Mouse (Mus musculus) spleen, embryonic (tissue): Measurements from ENCODE around the gene Pqlc3.

ENCODE experiments used
- CTCF ChIA-PET: fragments of 350-600 bp; sonication (Branson Sonifier 250); formaldehyde crosslinking; loops from one replicate; lab custom pipeline; 2022; lab: Charles Lee

Gene Pqlc3

GRCm38 (mm10) chr12:17009466-17009865 is 9.3 kb upstream of the Pqlc3 start:
- CTCF ChIA-PET, result interaction anchor here (0.9 kb wide), 1 partner anchor 10 kb away, joined by 3 read pairs; no protein-coding TSS in a partner anchor

- CTCF ChIA-PET, result interaction anchor here (0.6 to 0.8 kb wide), 2 partner anchors 87 to 219 kb away, joined by 3 read pairs; no protein-coding TSS in a partner anchor
Observed at GRCm38 (mm10) chr12:17001211-17001610, 1.0 kb upstream of the Pqlc3 start.

GRCm38 (mm10) chr12:17000628-17001027 is 420 bp upstream of the Pqlc3 start:
- CTCF ChIA-PET, result interaction anchor here (0.8 kb wide), 1 partner anchor 87 kb away, joined by 3 read pairs; no protein-coding TSS in a partner anchor

GRCm38 (mm10) chr12:16999146-16999545 is 1.1 kb downstream of the Pqlc3 start:
- CTCF ChIA-PET, result interaction anchor here (0.6 kb wide), 2 partner anchors 27 to 53 kb away, joined by 3 to 5 read pairs; no protein-coding TSS in a partner anchor

GRCm38 (mm10) chr12:16996886-16997462 is 3.2 kb downstream of the Pqlc3 start:
- CTCF ChIA-PET, result no interaction called here

GRCm38 (mm10) chr12:16996281-16996680 is 3.9 kb downstream of the Pqlc3 start:
- CTCF ChIA-PET, result no interaction called here

- CTCF ChIA-PET, result no interaction called here
Observed at GRCm38 (mm10) chr12:16994291-16994690, 5.9 kb downstream of the Pqlc3 start.

- CTCF ChIA-PET, result interaction anchor here (0.6 to 1.1 kb wide), 2 partner anchors 18 to 23 kb away, joined by 3 to 6 read pairs; no protein-coding TSS in a partner anchor
Observed at GRCm38 (mm10) chr12:16992355-16992754, 7.9 kb downstream of the Pqlc3 start.

GRCm38 (mm10) chr12:16991376-16991775 is 8.8 kb downstream of the Pqlc3 start:
- CTCF ChIA-PET, result no interaction called here

GRCm38 (mm10) chr12:16985778-16986177 is 14.4 kb downstream of the Pqlc3 start:
- CTCF ChIA-PET, result no interaction called here

- CTCF ChIA-PET, result no interaction called here
Observed at GRCm38 (mm10) chr12:16977120-16977519, 23.1 kb downstream of the Pqlc3 start.

GRCm38 (mm10) chr12:16966811-16967210 is 33.4 kb downstream of the Pqlc3 start:
- CTCF ChIA-PET, result interaction anchor here (0.7 kb wide), 1 partner anchor 10 kb away, joined by 10 read pairs; no protein-coding TSS in a partner anchor

- CTCF ChIA-PET, result no interaction called here
Observed at GRCm38 (mm10) chr12:16963354-16963753, 36.9 kb downstream of the Pqlc3 start.

- CTCF ChIA-PET, result interaction anchor here (1.2 kb wide), 1 partner anchor 21 kb away, joined by 5 read pairs; no protein-coding TSS in a partner anchor
Observed at GRCm38 (mm10) chr12:16958851-16959250, 41.4 kb downstream of the Pqlc3 start.

GRCm38 (mm10) chr12:16948239-16948638 is 52.0 kb downstream of the Pqlc3 start:
- CTCF ChIA-PET, result no interaction called here

- CTCF ChIA-PET, result interaction anchor here (0.6 kb wide), 1 partner anchor 15 kb away, joined by 5 read pairs; no protein-coding TSS in a partner anchor
Observed at GRCm38 (mm10) chr12:16941976-16942375, 58.2 kb downstream of the Pqlc3 start.
